Mouse (Mus musculus) MEL (cell line): Measurements from ENCODE around the gene Sorcs2. TPM values are rescaled to one million over a fixed set of nuclear protein-coding genes. Genes with fewer than 3 reads are reported as not detected.

ENCODE experiments used
- DNase-seq: peaks from one replicate; pipeline ENCODE4 v3.0.0; 2011; ENCODE audit warnings: low read depth, low spot score
- H3K27ac ChIP-seq: 2 replicates; pipeline ENCODE4 v1.5.1; 2012; ENCODE audit warnings: low read depth, mild to moderate bottlenecking, control low read depth, low read length, moderate library complexity; ENCODE audit not compliant: control insufficient read depth
- H3K27me3 ChIP-seq, 2 experiments: fragments of 150-350 bp in 1 of 2; sonication (generic) in 1 of 2; 2 replicates each; pipeline ENCODE4 v1.6.1; 2012; ENCODE audit warnings: low read length in 2 of 2, mild to moderate bottlenecking in 2 of 2, improper control_type of control experiment in 1 of 2, moderate library complexity in 1 of 2; ENCODE audit not compliant: insufficient read depth in 2 of 2, control insufficient read depth in 1 of 2
- H3K36me3 ChIP-seq, 2 experiments: 2 replicates each; pipeline ENCODE4 v1.6.1; 2012 to 2014; ENCODE audit warnings: low read length in 2 of 2, improper control_type of control experiment in 1 of 2, inconsistent platforms in 1 of 2, mild to moderate bottlenecking in 1 of 2; ENCODE audit not compliant: insufficient read depth in 2 of 2, control insufficient read depth in 1 of 2
- H3K4me1 ChIP-seq, 2 experiments: fragments of 150-350 bp in 1 of 2; sonication (generic) in 1 of 2; 2 replicates each; pipeline ENCODE4 v1.6.1; 2012; ENCODE audit warnings: low read length in 2 of 2, improper control_type of control experiment in 1 of 2, mild to moderate bottlenecking in 1 of 2; ENCODE audit not compliant: insufficient read depth in 2 of 2, control insufficient read depth in 1 of 2
- H3K4me3 ChIP-seq, 2 experiments: fragments of 150-350 bp in 1 of 2; sonication (generic) in 1 of 2; 2 replicates each; pipeline ENCODE4 v1.5.1; 2012; ENCODE audit warnings: low read depth in 2 of 2, low read length in 2 of 2, mild to moderate bottlenecking in 2 of 2, moderate library complexity in 2 of 2, control low read depth in 1 of 2, improper control_type of control experiment in 1 of 2; ENCODE audit not compliant: control insufficient read depth in 1 of 2, insufficient read depth in 1 of 2
- H3K79me2 ChIP-seq: 2 replicates; pipeline ENCODE4 v1.6.1; 2012; ENCODE audit warnings: mild to moderate bottlenecking, low read length, moderate library complexity; ENCODE audit not compliant: control insufficient read depth, poor library complexity, insufficient read depth
- H3K9ac ChIP-seq: 2 replicates; pipeline ENCODE4 v1.6.1; 2012; ENCODE audit warnings: low read depth, mild to moderate bottlenecking, control low read depth, low read length, moderate library complexity; ENCODE audit not compliant: control insufficient read depth, poor library complexity, severe bottlenecking
- H3K9me3 ChIP-seq: fragments of 150-350 bp; sonication (generic); replicated peaks from 2 replicates; pipeline ENCODE4 v1.6.1; 2012; ENCODE audit warnings: mild to moderate bottlenecking, low read length, improper control_type of control experiment, moderate library complexity; ENCODE audit not compliant: insufficient read depth
- BHLHE40 ChIP-seq: IDR thresholded peaks from 2 replicates; pipeline ENCODE4 v1.6.1; 2012; ENCODE audit warnings: low read depth, mild to moderate bottlenecking, inconsistent platforms, low read length, improper control_type of control experiment, borderline replicate concordance
- CHD1 ChIP-seq: IDR thresholded peaks from 2 replicates; pipeline ENCODE4 v1.6.1; 2012; ENCODE audit warnings: low read depth, mild to moderate bottlenecking, inconsistent platforms, low read length, improper control_type of control experiment
- CHD2 ChIP-seq: IDR thresholded peaks from 2 replicates; pipeline ENCODE4 v1.6.1; 2011; ENCODE audit warnings: low read length, improper control_type of control experiment
- EP300 ChIP-seq, 2 experiments: IDR thresholded peaks; 2 replicates each; pipeline ENCODE4 v1.6.1; 2011; ENCODE audit warnings: improper control_type of control experiment in 2 of 2, low read length in 2 of 2, low read depth in 1 of 2, mild to moderate bottlenecking in 1 of 2
- MAFK ChIP-seq: IDR thresholded peaks from 2 replicates; pipeline ENCODE4 v1.6.1; 2011; ENCODE audit warnings: low read depth, mild to moderate bottlenecking, low read length, improper control_type of control experiment, borderline replicate concordance
- MAZ ChIP-seq: IDR thresholded peaks from 2 replicates; pipeline ENCODE4 v1.6.1; 2012; ENCODE audit warnings: low read depth, mild to moderate bottlenecking, inconsistent platforms, low read length, improper control_type of control experiment
- MEF2A ChIP-seq: IDR thresholded peaks from 2 replicates; pipeline ENCODE4 v1.6.1; 2014; ENCODE audit warnings: low read depth, mild to moderate bottlenecking, inconsistent platforms, low read length, improper control_type of control experiment; ENCODE audit not compliant: poor library complexity, insufficient replicate concordance, severe bottlenecking; ENCODE audit errors: extremely low read depth
- MYB ChIP-seq: IDR thresholded peaks from 2 replicates; pipeline ENCODE4 v1.6.1; 2011; ENCODE audit warnings: mild to moderate bottlenecking, low read depth, low read length, improper control_type of control experiment
- POLR2AphosphoS2 ChIP-seq: IDR thresholded peaks from 2 replicates; pipeline ENCODE4 v1.6.1; 2011; ENCODE audit warnings: low read length, improper control_type of control experiment
- RCOR1 ChIP-seq: IDR thresholded peaks from 2 replicates; pipeline ENCODE4 v1.6.1; 2012; ENCODE audit warnings: low read depth, mild to moderate bottlenecking, inconsistent platforms, low read length, improper control_type of control experiment
- SIN3A ChIP-seq: IDR thresholded peaks from 2 replicates; pipeline ENCODE4 v1.6.1; 2012; ENCODE audit warnings: low read length, improper control_type of control experiment, inconsistent platforms
- SMC3 ChIP-seq: IDR thresholded peaks from 2 replicates; pipeline ENCODE4 v1.6.1; 2011; ENCODE audit warnings: low read depth, low read length, improper control_type of control experiment
- TCF12 ChIP-seq: IDR thresholded peaks from 2 replicates; pipeline ENCODE4 v1.6.1; 2014; ENCODE audit warnings: low read depth, mild to moderate bottlenecking, inconsistent platforms, low read length, improper control_type of control experiment, moderate library complexity
- ZC3H11A ChIP-seq: IDR thresholded peaks from 2 replicates; pipeline ENCODE4 v1.6.1; 2012; ENCODE audit warnings: low read depth, mild to moderate bottlenecking, inconsistent platforms, low read length, improper control_type of control experiment
- ZMIZ1 ChIP-seq: IDR thresholded peaks from 2 replicates; pipeline ENCODE4 v1.6.1; 2012; ENCODE audit warnings: low read depth, mild to moderate bottlenecking, inconsistent platforms, low read length, improper control_type of control experiment, moderate library complexity
- ZNF384 ChIP-seq: IDR thresholded peaks from 2 replicates; pipeline ENCODE4 v1.6.1; 2012; ENCODE audit warnings: low read depth, mild to moderate bottlenecking, inconsistent platforms, low read length, improper control_type of control experiment
- polyA plus RNA-seq, 2 experiments: library from polyadenylated mRNA; stranded (reverse) in 1 of 2; unstranded in 1 of 2; fragments of >175 nt in 1 of 2; fragments of >200 nt in 1 of 2; gene quantifications; 2 replicates each; pipeline versions ENCODE4 v1.2.1 to v1.2.4; 2012; ENCODE audit warnings: low replicate concordance in 2 of 2, low read depth in 1 of 2; ENCODE audit not compliant: insufficient read length in 2 of 2, insufficient read depth in 1 of 2, missing spikeins in 1 of 2
- total RNA-seq: library from RNA; depleted of rRNA; stranded (reverse); fragments of 300-350 nt; gene quantifications from 2 replicates; pipeline ENCODE4 v1.2.3, GENCODE M21; 2012

The Sorcs2 gene
- total and polyA plus RNA-seq, 3 experiments = not detected

DNA sequence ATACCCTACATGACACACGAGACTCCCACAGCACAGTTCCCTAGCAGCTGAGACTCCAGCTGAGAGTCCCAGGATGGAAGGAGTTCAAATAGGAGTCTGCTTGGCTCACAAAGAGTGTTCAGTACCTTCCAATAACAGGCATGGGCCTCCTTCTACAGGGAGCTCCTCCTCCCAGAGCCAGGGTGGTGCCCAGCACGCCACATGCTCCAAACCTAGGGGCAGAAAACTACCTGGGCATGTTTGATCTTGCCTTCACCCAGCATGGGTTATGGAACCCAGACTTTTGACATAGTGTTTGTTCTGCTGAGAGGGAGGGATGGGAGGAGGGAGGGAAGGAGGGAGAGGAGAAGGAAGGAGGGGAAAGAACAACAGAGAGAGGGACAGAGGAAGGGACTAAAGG, 62.3 kb downstream of the Sorcs2 start:
- Histone ChIP-seq H3K27me3 (no peaks in the 10 kb centered on the region), H3K27ac (no peak overlapping the region), H3K36me3 (no peaks in the 10 kb centered on the region), H3K4me1 (no peaks in the 10 kb centered on the region), H3K9ac (no peak overlapping the region)
- DNase-seq = no peak
- TF ChIP-seq ZMIZ1 = no peak
- no peak for TF ChIP-seq MAFK
- no peak for TF ChIP-seq POLR2AphosphoS2
- TF ChIP-seq RCOR1 = no peak
- no peak for TF ChIP-seq BHLHE40
- no peak for TF ChIP-seq SMC3
- TF ChIP-seq CHD2 = no peak
- TF ChIP-seq MYB = no peak
- TF ChIP-seq, all 39 proteins: peak for 0
- H3K79me2 ChIP-seq = no peaks in the 10 kb centered on the region
- no peaks in the 10 kb centered on the region for H3K9me3 ChIP-seq
- no peak overlapping the region for H3K4me3 ChIP-seq

DNA sequence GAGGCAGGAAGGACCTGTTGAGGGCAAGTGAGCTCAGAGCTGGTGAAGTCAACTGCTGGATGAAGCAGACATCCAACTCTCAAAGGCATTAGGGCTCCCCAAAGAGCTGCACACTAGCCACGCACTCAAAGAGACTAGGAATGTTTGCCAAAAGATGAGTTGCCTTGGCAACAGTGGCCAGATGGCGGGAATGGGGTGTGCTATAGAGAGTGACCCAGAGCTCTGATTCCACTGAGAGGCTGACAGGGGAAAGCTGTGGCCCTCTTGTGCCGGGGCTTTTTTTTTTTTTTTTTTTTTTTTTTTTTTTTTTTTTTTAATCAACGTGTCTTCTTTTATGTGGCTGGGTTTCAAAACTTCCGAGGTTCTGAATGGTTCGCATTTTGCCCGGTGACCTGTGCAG, 63.7 kb downstream of the Sorcs2 start:
- no peak overlapping the region for H3K4me3 ChIP-seq
- no peaks in the 10 kb centered on the region for H3K36me3 ChIP-seq
- DNase-seq = no peak
- no peaks in the 10 kb centered on the region for H3K4me1 ChIP-seq
- TF ChIP-seq EP300 (IDR thresholded peaks at IDR 0.05; ENCODE audit: low read depth in 1 of 2, low read length in 2 of 2) = no peak
- TF ChIP-seq CHD1 = no peak
- no peak for TF ChIP-seq ZNF384
- no peak for TF ChIP-seq TCF12
- TF ChIP-seq MEF2A = no peak
- TF ChIP-seq MAZ = no peak
- TF ChIP-seq MAFK = no peak
- no peak for TF ChIP-seq RCOR1
- TF ChIP-seq ZMIZ1 = no peak
- TF ChIP-seq, all 39 proteins: peak for 0
- Histone ChIP-seq H3K9me3 (no peaks in the 10 kb centered on the region), H3K9ac (no peak overlapping the region), H3K27ac (no peak overlapping the region), H3K27me3 (no peaks in the 10 kb centered on the region), H3K79me2 (no peaks in the 10 kb centered on the region)

DNA sequence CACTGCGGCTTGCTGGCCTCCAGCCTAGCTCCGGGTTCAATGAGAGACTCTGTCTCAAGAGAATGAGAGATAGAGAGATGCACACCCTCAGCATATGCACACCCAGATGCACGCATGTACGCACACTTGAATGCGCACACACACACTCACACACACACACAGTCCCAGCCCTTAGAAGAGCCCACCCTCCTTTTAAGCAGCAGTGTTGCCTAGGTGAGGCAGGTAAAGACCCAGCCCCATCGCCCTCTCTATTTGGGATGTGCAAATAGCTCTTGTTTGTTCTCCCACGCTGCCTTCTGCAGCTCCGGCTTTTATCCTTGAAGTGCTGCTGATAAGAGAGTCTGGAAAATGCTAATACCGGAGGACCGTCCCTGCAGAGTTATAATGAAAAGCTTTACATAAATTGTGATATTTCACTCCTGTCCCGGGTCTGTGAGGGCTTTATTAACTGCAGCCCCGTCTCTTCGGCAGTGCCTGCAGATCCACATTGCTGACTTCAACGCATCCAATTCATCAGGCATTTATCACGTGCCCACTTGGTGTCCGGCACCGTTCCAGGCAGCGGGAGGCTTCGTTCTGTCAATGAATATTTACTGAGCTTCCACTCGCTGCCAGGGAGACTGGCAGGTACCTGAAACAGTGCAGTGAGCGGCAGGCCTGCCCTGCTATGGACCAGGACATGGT, 67.3 kb downstream of the Sorcs2 start:
- no peaks in the 10 kb centered on the region for H3K9me3 ChIP-seq
- no peak overlapping the region for H3K9ac ChIP-seq
- no peak for TF ChIP-seq CHD2
- TF ChIP-seq ZC3H11A = no peak
- no peak for TF ChIP-seq SIN3A
- no peak for TF ChIP-seq ZMIZ1
- no peak for TF ChIP-seq SMC3
- no peaks in the 10 kb centered on the region for H3K79me2 ChIP-seq
- H3K27me3 ChIP-seq = no peaks in the 10 kb centered on the region
- no peak overlapping the region for H3K4me3 ChIP-seq
- no peak overlapping the region for H3K27ac ChIP-seq
- no peak for DNase-seq
- no peaks in the 10 kb centered on the region for H3K4me1 ChIP-seq
- H3K36me3 ChIP-seq = no peaks in the 10 kb centered on the region
